Mouse (Mus musculus) lung, postnatal 0 days (tissue): ENCODE results near the gene Hs1bp3.

Source experiments
- CTCF ChIP-seq: IDR thresholded peaks from 2 replicates; pipeline ENCODE4 v1.5.1; 2016; ENCODE audit warnings: antibody characterized with exemption, mild to moderate bottlenecking
- EP300 ChIP-seq: IDR thresholded peaks from 2 replicates; pipeline ENCODE4 v1.6.1; 2016; ENCODE audit warnings: antibody characterized with exemption, mild to moderate bottlenecking, control low read depth

DNA sequence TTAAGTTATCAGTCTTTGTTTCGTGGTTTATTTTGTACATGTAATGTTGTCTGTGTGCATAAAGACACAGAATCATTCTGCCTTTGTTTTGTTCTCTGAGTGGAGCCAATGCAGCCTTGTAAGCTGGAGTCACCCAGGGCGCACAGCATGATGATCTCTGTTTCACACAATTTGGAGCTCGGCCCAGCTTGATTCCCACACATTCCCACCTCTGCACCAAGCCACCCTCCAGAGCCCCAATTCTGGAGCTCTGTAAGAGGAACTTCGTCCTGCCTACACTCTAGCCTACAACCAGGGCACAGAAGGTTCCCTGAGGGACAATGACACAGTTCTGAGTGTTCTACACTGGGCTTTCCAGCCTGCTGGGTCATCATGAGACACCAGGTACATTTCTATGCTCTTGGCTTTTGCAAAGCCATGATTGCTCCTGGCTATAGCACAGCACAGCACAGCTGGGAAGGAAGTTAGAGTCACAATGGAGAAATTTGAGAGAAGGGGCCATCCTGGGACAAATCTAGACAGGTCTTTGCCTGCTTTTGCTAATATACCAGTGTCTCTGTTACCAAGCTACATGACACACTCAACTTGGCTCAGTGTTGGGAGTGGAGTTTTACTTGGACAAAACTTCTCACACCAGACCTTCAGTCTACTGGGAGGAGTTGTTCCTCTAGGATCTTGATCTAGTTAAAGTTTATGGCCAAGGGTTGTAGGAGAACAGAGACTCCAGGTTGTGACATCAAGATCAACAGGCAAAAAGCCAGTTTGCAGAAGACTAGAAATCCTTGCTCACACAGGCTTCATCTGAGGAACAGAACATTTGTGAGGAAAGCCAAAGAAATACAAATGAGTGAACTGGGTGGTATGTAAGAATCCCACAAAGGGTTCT, 75.5 kb downstream of the Hs1bp3 start:
- TF ChIP-seq CTCF, result no peak
- no peak for TF ChIP-seq EP300
